Mouse (Mus musculus) small intestine, adult 2 months (tissue): ENCODE measurements around the gene Bco2. TPM values are rescaled to one million over a fixed set of nuclear protein-coding genes. Genes with fewer than 3 reads are reported as not detected.
A peak's percentile ranks its signal among the peaks of the same experiment; 100 is the strongest.

ENCODE experiments used
- H3K27ac ChIP-seq: fragments of 200-500 bp; 2 replicates; pipeline ENCODE4 v1.5.1; 2012; ENCODE audit warnings: low read depth, low read length, control low read depth, inconsistent platforms; ENCODE audit not compliant: insufficient read depth
- H3K27me3 ChIP-seq: fragments of 200-500 bp; 2 replicates; pipeline ENCODE4 v1.6.1; 2012; ENCODE audit warnings: mild to moderate bottlenecking, moderate library complexity, low read length, inconsistent platforms; ENCODE audit not compliant: control insufficient read depth, insufficient read depth
- H3K36me3 ChIP-seq: fragments of 200-500 bp; 2 replicates; pipeline ENCODE4 v1.6.1; 2012; ENCODE audit warnings: mild to moderate bottlenecking, low read length, control low read depth, inconsistent platforms; ENCODE audit not compliant: control insufficient read depth, insufficient read depth
- H3K4me1 ChIP-seq: fragments of 200-500 bp; 2 replicates; pipeline ENCODE4 v1.6.1; 2012; ENCODE audit warnings: low read length, inconsistent platforms, mixed read lengths; ENCODE audit not compliant: control insufficient read depth, insufficient read depth, insufficient read length
- H3K4me3 ChIP-seq: fragments of 200-500 bp; 2 replicates; pipeline ENCODE4 v1.5.1; 2012; ENCODE audit warnings: low read depth, mild to moderate bottlenecking, control low read depth, inconsistent platforms, low read length, moderate library complexity
- CTCF ChIP-seq: fragments of 200-500 bp; IDR thresholded peaks from 2 replicates; pipeline ENCODE4 v1.5.1; 2012; ENCODE audit warnings: low read depth, mild to moderate bottlenecking, control low read depth, inconsistent platforms, low read length, moderate library complexity, mixed read lengths; ENCODE audit not compliant: insufficient replicate concordance, insufficient read length; ENCODE audit errors: extremely low read depth
- POLR2A ChIP-seq: fragments of 200-500 bp; IDR thresholded peaks from 2 replicates; pipeline ENCODE4 v1.6.1; 2012; ENCODE audit warnings: low read depth, mild to moderate bottlenecking, control low read depth, inconsistent platforms, low read length, moderate library complexity
- WGBS: fragments of 180-500 bp; shearing (Covaris S2); methylation state at CpG from one replicate; pipeline ENCODE4 v1.1.7; 2018; 5-methylcytosine and 5-hydroxymethylcytosine counted together
- polyA plus RNA-seq: library from polyadenylated mRNA; depleted of rRNA; stranded (reverse); fragments of >200 nt; gene quantifications from 2 replicates; pipeline ENCODE4 v1.2.3, GENCODE M21; 2012

The Bco2 gene
- polyA plus RNA-seq, 1 experiment = 8.5 TPM

- H3K36me3 ChIP-seq = peaks cover 22% of the 10 kb centered on the region
- no peak overlapping the region for H3K4me3 ChIP-seq
- no peak overlapping the region for H3K27ac ChIP-seq
- peaks cover 2% of the 10 kb centered on the region; the same call in 1 of the 2 replicates for H3K4me1 ChIP-seq
- TF ChIP-seq CTCF (no peak), POLR2A (no peak)
- 88% methylated on average over 9 of the region's 9 CpGs for WGBS
- no peaks in the 10 kb centered on the region for H3K27me3 ChIP-seq
Measured at GRCm38 (mm10) chr9:50542401-50542800, 12.6 kb downstream of the Bco2 start.

GRCm38 (mm10) chr9:50540170-50540569, 14.8 kb downstream of the Bco2 start:
- H3K27me3 ChIP-seq = no peaks in the 10 kb centered on the region
- no peak for TF ChIP-seq CTCF
- H3K27ac ChIP-seq = no peak overlapping the region
- H3K4me1 ChIP-seq = peaks cover 8% of the 10 kb centered on the region
- peaks cover 18% of the 10 kb centered on the region for H3K36me3 ChIP-seq
- no peak overlapping the region for H3K4me3 ChIP-seq
- WGBS = 71% methylated on average over 7 of the region's 7 CpGs

GRCm38 (mm10) chr9:50537295-50537694, 17.7 kb downstream of the Bco2 start:
- WGBS = 77% methylated on average over 4 of the region's 4 CpGs
- H3K27ac ChIP-seq = no peak overlapping the region
- no peaks in the 10 kb centered on the region for H3K27me3 ChIP-seq
- H3K4me1 ChIP-seq = peaks cover 14% of the 10 kb centered on the region
- TF ChIP-seq POLR2A = no peak
- TF ChIP-seq CTCF = no peak
- peaks cover 17% of the 10 kb centered on the region for H3K36me3 ChIP-seq
- no peak overlapping the region for H3K4me3 ChIP-seq

GRCm38 (mm10) chr9:50536603-50537135, 18.3 kb downstream of the Bco2 start:
- Histone ChIP-seq H3K4me1 (peaks cover 14% of the 10 kb centered on the region), H3K27me3 (no peaks in the 10 kb centered on the region), H3K36me3 (peaks cover 15% of the 10 kb centered on the region), H3K27ac (peak overlapping the region; percentile 55; the same call in 1 of the 2 replicates), H3K4me3 (no peak overlapping the region)
- WGBS = 22% methylated on average over 7 of the region's 7 CpGs
- no peak for TF ChIP-seq POLR2A
- no peak for TF ChIP-seq CTCF

- Histone ChIP-seq H3K4me1 (peaks cover 14% of the 10 kb centered on the region), H3K4me3 (no peak overlapping the region), H3K27ac (peak overlapping the region; percentile 30; the same call in 1 of the 2 replicates), H3K36me3 (peaks cover 14% of the 10 kb centered on the region), H3K27me3 (no peaks in the 10 kb centered on the region)
- TF ChIP-seq POLR2A = no peak
- no peak for TF ChIP-seq CTCF
- WGBS = 22% methylated on average over 5 of the region's 5 CpGs
Measured at GRCm38 (mm10) chr9:50535930-50536329, 19.1 kb downstream of the Bco2 start.

- H3K4me1 ChIP-seq = peaks cover 14% of the 10 kb centered on the region
- H3K27ac ChIP-seq = peak overlapping the region; percentile 80
- peaks cover 8% of the 10 kb centered on the region for H3K36me3 ChIP-seq
- no peak overlapping the region for H3K4me3 ChIP-seq
- WGBS = 40% methylated on average over 3 of the region's 3 CpGs
- TF ChIP-seq CTCF (no peak), POLR2A (no peak)
- no peaks in the 10 kb centered on the region for H3K27me3 ChIP-seq
Measured at GRCm38 (mm10) chr9:50533791-50534190, 21.2 kb downstream of the Bco2 start.

GRCm38 (mm10) chr9:50533328-50533727, 21.7 kb downstream of the Bco2 start:
- Histone ChIP-seq H3K36me3 (peaks cover 7% of the 10 kb centered on the region; the same call in 1 of the 2 replicates), H3K4me3 (peak overlapping the region; percentile 46), H3K27ac (peak overlapping the region; percentile 80), H3K4me1 (peaks cover 14% of the 10 kb centered on the region), H3K27me3 (no peaks in the 10 kb centered on the region)
- 16% methylated on average over 11 of the region's 11 CpGs for WGBS
- no peak for TF ChIP-seq POLR2A
- TF ChIP-seq CTCF = no peak
